Mouse (Mus musculus) testis, postnatal 10 days (tissue): ENCODE results near the gene Tec.

Experiments used
- DNase-seq: peaks from one replicate; pipeline ENCODE4 v3.0.0; 2021; ENCODE audit warnings: low spot score

The Tec gene

DNA sequence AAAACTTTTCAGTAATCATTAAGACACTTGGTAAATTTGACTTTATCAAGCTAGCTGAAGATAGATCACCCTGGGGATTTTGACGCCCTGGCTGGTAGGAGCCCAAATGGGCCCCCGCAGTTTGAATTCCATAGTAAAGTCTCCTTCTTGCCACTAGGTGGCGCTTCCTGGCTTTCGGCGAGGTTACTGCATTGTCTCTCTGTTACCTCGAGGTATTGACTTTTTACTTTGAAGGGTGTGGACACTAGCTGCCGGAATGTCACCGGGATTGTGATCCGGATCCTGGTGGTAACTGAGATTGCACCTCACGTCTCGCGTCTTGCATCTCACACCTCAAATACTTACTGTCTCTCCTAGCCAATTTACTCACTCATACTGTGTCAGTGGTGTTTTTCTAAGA, 23.3 kb upstream of the Tec start:
- DNase-seq: peak; percentile 67

DNA sequence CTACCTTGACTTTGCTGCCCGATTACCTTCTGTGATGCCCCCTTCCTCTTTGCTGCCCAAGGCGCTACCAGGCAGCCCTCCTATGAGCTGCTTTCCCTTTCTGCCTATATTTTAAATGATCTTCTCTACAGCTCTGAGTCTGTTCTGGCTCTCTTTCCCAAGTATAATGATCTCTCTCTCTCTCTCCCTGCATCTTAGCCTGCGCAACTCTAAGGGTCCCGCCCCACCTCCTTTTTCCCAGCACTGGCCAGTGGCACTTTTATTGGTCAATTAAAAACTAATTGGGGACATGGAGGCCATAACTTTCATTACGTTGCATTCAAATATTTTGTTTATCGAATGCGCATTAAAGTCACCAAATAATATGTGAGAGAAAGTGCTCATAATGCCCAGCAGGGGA, 20.0 kb upstream of the Tec start:
- DNase-seq: no peak

DNA sequence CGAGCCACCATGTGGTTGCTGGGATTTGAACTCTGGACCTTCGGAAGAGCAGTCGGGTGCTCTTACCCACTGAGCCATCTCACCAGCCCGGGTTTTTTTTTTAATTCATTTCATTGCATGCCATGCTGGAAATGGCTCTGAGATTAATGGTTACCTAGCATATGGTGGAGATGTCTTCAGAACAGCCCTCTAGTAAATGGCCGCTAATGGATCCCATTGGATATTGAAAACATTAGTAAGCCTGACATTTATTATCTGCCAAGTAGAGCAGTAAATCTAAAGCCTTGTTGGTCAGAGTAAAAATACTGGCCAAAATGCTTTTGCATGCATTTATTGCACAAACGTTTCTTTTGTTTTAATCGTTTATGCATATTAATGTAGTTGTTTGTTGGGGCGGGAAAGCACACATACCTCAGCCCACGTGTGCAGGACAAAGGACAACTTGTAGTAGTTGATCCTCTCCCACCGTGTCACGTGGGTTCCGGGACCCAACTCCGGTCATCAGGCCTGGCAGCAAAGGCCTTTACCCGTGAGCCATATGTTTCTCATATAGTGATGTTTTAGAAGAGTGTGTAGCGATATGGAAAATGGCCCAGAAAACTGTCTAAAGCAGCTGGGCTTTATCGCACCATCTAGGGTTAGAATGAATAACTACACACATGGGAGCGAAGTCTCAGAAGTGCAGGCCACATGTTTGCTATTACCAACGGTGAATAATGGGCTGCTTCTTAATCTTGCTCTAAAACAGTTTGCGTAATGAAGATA, 18.4 kb upstream of the Tec start:
- DNase-seq: no peak

DNA sequence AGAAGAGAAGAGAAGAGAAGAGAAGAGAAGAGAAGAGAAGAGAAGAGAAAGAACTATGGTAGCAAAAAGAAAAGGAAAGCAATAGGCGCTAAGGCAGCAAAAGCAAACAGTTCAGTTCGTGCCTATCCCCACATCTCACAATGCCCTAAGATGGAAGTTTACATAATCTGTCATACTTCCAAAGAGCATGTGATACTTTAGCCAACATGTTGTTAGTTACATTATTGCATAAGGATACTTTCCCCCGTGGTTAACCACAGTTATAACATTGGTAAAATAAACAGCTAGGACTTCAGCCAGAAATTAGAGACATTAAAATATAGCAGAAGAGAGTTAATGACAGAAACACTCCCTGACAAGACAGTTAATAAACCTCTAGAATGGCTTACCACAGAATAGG, 15.4 kb upstream of the Tec start:
- DNase-seq: no peak

DNA sequence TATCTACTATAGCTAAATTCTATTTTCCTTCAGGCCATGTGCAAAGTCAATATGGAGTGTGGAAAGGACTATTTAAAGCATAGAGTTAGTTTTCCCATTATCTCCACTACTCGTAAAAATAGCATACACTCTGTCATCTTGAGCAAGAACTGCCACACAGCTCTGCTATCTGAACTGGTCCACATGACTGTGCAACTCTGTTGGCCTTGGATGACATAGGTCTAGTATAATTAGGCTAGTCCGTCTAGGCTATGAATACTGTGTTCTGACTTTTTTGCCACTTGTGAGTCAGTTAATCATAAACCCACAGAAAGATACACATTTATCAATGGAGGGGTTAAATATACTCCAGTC, 14.1 kb upstream of the Tec start:
- DNase-seq: no peak

DNA sequence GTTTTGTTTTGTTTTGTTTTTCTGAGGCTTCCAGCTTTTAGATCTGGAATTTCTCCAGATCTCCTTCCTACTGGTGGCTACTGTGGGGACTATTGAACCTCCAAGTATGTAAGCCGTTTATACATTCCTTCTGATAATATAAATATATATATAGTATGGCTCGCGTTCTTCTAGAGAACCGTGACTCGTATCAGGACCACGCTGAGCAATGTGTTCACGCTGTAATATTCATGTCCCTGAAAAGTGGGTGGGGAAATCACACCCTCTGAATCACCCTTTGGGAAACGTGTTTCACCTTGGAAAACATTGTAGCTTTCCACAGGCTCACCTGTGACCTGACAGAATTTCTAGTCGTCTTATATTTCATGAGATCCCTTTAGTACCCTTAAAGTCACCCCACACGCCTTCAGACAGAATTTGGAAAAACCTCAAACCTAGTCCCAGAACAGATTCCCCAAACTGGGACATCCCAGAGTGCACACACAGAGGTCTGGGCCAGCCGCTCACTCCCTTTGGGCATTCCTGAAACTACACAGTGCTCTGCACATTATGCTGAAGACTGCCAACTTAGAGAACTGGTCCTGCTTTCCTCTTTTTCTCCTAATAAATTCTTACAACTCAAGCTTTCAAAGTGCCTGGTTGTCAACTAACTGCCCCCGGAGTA, 13.6 kb upstream of the Tec start:
- no peak for DNase-seq

DNA sequence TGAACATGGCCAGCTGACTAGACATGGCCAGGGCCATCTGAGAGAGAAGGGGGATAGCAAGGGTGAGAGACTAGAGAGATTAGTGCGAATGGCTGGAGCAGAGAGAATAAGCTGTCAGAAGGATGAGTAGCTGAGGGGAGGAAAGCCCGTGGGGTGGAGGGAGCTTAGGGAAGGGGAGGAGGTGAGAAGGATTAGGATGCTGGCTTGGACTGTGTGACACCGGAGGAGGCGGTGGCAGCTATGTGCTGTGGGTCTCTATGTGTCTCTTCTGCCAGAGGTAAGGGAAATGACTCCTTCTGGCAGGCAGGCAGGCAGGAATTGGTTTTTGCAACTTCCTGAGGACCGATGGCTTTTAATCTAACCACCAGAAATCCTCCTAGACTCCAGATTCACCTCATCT, 11.5 kb upstream of the Tec start:
- DNase-seq: no peak

DNA sequence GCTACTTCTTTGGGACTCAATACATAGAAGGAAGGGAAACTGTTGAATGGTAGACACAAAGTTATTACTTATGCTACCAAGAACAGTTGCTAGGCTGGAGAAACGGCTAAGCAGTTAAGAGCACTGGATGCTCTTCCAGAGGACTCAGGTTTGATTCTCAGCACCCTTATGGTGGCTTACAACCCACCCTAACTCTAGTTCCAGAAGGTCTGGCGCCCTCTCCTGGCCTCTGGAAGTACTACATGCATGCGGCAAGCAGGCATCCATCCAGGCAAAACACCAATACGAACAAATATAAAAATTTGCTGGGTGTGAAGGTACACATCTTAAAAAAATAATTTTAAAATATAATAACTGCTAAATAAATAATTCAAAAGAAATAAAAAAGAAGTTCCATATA, 2.8 kb upstream of the Tec start:
- peak; percentile 58 for DNase-seq

DNA sequence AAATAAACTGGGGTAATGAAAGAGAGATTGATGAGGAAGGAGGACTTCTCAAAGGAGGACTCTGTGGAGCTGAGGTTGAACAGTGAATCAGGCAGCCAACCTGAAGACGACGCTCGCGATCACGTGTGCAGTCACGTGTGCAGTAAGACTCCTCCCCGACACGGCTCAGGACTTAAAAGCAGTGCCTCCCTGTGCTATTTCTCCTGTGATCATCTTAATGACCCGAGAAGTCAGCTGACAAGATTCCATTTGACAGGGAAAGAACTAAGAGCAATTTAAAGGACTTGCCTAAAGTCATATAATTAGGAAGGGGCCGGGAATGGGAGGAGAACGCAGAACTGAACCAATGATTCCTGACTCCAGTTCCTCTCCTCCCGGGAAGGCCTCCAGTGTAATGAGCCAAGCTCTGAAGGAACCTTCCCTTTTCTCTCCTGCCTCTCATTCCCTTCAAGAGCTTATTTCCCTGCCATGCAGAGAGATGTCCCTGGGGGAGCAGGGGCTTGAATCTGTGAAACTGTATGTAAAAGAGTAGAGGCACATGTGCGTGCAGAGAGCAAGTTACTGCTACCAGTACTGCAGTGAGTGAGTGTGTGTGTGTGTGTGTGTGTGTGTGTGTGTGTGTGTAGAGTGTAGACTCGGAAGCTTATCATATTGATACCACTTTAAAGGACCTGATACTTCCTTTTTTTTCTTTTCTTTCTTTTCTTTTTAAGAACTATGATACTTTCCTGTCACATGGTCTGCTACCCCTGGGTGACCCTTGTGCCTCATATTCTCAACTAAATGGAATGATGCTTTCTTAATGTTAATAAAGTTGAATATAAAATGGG, 1.7 kb upstream of the Tec start:
- no peak for DNase-seq

DNA sequence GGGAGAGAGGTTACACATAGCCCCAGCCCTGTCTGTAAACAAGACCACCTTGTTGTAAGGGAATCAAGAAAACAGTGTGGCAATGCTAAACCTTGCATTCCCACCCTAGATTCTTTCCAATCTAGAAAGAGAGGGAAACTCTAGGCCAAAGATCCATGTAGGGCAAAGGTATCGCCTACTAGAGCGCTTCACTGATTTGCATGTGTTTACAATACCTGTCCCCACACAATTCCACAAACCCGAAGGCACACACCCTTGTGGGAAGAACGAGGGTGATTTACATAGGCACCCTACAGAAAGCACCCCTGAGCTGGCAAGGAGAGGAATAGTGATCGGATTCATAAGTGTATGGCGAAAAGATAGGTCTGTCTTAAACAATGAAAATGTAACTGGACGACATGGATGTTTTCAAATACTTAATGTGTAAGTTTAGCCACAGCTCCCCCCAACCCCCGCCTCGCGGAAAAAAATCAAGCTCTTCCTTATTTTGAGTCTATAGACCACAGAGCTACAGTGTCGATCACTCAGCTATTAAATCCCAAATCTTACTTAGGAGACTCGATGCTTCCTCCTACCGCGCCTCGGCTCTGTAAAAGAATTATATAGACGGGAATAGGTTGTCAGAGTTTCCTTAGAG, 1.1 kb downstream of the Tec start:
- no peak for DNase-seq

DNA sequence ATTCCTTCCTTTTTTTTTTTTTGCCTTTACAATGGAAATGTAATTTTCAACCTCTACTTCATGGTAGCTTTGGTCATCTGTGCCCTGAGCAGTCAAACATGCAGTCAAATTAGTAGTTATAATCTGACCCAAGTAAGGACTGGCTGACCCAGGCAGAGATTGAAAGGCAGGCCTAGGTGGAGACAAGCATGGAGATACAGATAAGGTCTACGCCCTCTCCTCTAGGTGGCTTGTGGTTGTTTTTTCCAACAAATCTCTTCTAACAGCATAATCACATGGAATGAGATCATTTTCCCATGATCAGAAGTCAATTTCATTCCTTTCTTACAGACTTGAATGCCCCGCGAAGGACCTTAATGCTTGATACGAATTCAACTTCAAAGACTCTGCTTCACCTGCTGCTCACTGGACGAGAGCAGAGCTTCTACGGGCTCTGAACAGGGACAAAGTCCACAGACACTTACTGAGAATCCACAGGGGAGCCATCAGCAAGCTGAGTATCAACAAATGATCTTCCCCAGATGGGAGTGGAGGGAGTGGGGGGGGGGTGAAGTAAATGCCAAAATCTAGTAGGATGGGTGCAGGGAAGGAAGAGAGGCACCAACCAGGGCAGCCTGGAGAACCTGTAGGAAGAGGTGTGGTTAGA, 1.9 kb downstream of the Tec start:
- DNase-seq: no peak

DNA sequence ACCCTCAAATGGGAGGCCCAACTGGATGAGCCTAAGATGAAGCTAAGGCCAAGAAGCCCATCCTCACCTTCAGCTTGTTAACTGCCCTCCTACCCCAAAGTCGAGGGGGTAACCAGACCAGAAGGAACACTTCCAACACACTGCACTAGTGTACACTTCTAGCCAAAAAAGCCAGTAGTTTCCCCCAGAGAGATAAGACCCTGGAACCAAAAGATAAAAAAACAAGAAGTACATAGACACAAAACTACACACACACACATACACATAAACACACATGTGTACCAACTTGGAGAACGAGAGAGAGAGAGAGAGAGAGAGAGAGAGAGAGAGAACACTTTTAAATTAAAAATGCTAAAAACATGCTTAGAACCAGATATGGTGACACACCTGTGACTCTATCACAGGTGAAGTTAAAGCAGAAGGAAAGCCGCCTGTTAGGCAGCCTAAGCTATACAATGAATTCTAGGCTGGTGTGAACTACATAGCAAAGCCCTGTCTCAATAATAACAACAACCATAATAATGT, 3.6 kb downstream of the Tec start:
- no peak for DNase-seq

DNA sequence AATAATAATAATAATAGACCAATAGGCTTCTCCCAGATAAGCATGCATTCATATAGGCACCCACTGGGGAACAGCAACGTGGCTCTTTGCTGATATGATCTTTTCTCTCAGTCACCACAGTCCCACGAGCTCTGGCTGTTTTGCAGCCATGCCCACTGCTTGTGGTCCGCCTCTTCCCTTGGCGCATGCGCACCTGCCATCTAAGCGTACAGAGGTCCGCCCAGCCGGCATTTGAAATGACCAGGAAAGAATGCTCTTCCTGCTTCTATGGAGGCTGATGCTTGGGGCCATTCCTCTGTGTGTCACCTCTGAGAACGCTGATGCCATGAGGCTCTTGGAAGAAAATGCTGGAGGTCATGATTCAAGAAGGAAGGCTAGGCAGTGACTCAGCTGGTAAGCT, 5.1 kb downstream of the Tec start:
- no peak for DNase-seq

DNA sequence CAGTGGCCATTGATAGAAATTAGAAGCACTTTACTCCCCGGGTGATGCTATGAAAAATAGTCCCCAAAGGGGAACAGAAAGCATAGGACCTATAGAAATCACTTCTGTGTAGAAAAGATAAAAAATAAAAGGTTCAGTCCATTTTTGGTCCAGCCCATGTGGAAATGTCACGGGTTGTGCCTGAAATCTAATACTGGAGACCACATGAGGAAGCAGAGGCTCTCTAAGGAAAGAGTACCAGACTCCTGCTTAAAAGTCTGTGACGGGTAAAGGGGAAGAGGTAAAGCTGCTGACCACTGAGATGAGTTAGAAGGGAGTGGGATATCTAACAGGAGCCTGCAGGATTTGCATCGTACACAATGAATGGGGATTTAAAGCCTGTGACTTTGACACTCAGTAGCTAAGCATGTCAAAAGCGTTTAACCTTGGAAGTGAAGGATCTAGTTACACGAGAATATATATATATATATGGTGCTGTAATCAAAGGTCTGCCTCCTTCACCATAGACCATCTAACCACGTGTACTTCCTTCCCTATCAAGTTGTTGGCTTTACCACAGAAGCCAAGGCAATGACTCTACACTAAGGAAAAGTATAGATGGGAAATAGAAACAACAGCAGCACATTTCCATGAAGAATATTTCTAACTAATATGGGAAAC, 6.4 kb downstream of the Tec start:
- DNase-seq: no peak

DNA sequence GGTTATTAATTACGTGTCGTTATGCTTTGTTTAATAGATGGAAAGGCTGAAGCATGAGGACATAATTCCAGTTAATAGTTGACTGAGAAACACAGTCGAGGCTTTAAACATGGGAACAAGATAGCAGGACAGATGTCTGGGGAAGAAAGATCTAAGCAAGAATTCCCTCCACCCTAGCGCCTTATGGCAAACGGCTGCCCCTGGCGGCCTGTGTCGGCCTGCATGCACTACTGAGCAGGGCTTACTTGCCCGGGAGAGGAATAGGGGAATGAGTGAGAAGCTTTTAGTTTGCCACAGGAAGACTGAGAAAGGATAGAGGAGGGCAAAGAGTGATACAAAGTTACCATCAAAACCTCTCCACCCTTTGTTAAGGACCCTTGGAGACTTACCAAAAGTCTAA, 7.4 kb downstream of the Tec start:
- DNase-seq: no peak

DNA sequence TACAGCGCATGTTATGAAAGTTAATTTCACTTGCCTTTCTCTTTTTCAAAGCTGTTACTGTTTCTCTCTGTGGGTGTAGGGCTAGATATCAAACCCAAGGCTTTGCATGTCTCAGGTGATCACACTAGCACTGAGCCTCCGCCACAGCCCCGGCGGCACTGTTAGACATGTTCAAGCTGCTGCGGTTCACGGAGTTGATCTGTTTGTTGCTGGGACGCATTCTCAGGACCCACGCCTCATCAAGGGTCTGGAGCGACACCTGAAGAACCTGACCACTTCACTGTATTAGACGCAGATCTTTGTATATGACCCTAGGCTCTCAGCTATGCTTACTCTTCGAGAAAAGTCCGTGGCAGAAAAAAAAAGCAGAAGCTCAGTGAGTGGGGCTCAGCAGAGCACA, 10.0 kb downstream of the Tec start:
- DNase-seq: no peak

DNA sequence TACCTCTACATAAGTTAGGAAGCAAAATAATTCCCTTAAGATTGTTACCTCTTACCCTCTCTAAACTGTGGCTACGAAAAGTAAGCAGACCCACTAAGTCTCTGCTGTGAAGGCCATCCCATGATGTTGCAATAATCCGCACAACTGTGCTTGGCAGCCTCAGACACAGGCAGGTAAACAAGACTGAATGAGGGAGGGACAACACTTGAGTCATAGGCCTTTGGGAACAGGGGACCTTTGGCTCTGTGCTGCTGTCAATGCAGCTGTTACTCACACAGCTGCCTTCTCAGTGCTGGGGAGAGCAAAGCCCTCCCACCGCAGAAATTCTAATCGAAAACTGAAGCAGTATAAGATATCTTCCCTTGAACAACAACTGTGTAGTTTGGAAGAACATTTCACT, 10.5 kb downstream of the Tec start:
- DNase-seq: no peak

DNA sequence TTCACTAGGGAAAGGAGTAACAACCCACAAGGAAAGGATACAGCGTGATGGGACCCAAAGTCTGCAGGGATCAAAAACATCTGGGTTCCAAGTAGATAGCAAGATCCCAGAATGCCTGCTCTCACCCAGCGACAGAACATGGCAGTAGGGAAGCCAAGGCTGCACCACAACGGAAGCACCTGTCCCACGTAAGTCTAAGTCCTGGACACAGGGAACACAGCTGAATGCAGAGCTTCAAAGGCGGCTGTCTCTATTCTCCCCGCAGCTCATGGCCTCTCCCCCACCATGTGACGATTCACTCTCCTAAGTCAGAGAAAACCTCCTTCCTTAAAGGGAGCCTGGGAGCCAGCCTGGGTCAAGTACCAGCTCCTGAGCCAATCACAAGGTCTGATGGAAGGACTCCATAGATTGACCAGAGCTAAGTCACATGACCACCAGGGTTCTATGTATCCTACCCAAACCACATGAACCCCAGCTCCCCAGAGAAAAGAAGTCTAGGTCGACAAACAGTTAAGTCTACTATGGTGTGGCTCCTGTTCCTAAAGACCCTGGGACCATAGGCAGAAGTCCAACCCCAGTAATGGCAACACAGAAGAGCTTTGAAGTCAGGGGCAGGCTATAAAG, 11.9 kb downstream of the Tec start:
- no peak for DNase-seq

DNA sequence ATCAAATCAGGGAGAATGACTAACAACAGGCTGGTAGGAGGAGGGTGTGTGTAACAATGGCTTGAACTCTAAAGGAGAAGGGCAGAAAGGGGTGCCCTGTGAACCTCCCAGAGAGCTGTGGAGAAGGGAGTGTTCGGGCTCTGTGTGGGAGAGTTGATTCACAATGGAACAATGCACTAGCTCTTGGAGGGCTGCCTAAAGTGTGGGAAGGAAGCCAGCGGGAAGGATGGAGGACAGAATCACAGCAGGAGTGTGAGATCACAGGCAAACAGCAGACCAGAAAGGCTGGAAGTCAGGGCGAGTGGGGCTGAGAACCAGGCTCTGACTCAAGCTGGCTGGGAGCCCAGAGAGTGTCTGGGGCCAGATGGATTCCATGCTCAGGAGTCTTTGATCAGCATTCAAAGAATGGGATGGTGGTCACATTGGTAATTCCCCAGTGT, 12.6 kb downstream of the Tec start:
- peak; percentile 84 for DNase-seq

DNA sequence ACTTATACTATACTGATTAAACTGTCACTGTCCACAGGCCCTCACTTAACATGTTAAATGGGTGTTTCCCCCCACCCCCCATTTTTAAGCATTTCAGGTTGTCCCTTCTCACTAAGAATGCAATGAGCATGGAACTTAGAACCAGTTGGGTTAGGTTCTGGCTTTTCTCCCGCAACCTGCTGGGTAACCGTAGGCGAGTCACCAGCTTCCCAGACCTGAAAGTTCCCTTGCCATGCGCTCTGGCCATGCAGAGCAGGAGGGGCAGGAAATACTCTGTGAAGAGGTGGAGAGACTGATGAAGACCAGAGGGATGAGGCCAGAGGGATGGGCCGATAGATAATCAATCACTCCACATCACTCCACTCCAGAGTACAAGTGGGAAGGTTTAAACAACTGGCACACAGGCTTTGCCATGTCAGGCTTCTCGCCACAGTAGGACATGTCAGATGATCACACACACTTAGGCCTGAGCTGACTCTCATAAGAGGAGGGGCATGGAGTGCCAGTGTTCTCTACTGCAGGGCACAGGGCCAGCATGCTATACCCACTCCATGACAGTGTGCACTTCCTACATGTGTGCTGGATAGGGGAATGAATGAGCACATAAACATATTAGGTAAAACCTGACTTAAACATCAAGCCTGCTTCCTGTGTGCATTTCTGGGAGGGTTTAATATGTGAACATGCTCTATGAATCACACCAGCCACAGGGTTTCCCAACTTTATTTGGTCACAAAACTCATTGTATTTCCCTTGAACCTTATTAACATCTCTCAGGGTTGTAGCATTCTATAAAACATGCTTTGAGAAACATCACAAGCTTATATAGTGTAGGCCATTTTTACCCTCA, 13.9 kb downstream of the Tec start:
- DNase-seq: no peak
